Mouse (Mus musculus): ENCODE measurements around the gene Olfr69. TPM values are rescaled to one million over a fixed set of nuclear protein-coding genes. Genes with fewer than 3 reads are reported as not detected.
"Not testable (repeated sequence)": the region's sequence is repeated elsewhere in the genome, so short reads cannot be mapped to it uniquely, and the experiment has no call there.

The Olfr69 gene
- total and polyA plus RNA-seq, 2 experiments from 2014 or later, result not detected

DNA sequence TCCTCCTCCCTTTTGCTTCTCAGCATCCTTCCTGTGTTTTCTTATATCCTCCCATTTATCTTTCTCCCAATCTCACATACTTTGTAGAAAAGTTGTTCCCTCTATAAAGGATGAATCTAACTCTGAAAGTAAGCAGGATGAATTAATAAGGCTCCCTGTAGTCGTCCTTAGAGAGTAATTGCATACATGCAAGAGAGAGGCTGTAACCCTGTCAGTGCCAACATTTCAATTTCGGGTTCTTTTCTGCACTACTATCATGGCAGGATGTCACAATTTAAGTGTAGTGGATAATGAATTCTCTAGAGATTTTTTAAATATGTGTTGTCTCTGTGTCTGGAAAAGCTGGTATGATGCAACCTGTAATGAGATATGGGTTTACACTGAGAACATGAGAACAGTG, 14.2 kb downstream of the Olfr69 start, which contains the start of gene Olfr630:
TSS of gene Olfr630 (minus strand) at position 101 of the 400 bp plus-strand sequence.
- H3K4me3 ChIP-seq (ENCODE audit: low read depth, low read length), result no peak within 1 kb of the TSS
- H3K36me3 ChIP-seq (ENCODE audit: insufficient read depth, low read length), result no peaks in the 10 kb centered on the region
- H3K27ac ChIP-seq (ENCODE audit: low read depth, low read length), result no peak within 1 kb of the TSS
- H3K27me3 ChIP-seq (ENCODE audit: insufficient read depth, low read length), result no peaks in the 10 kb centered on the region
- no peaks in the 10 kb centered on the region for H3K4me1 ChIP-seq (ENCODE audit: insufficient read depth, low read length)
- WGBS, result 43% methylated on average over 2 of the region's 2 CpGs
- no peak within 1 kb of the TSS for H3K4me2 ChIP-seq (ENCODE audit: low read depth, low read length, poor library complexity, severe bottlenecking)
- no peak for TF ChIP-seq CTCF (IDR thresholded peaks at IDR 0.05)
- ATAC-seq (ENCODE audit: low FRiP score), result no peak
- H3K9me3 ChIP-seq (ENCODE audit: low read length), result no peaks in the 10 kb centered on the region
- no peak for DNase-seq (ENCODE audit: low spot score)
- no peak within 1 kb of the TSS for H3K9ac ChIP-seq (replicated peaks; ENCODE audit: low read length, poor library complexity, severe bottlenecking)

DNA sequence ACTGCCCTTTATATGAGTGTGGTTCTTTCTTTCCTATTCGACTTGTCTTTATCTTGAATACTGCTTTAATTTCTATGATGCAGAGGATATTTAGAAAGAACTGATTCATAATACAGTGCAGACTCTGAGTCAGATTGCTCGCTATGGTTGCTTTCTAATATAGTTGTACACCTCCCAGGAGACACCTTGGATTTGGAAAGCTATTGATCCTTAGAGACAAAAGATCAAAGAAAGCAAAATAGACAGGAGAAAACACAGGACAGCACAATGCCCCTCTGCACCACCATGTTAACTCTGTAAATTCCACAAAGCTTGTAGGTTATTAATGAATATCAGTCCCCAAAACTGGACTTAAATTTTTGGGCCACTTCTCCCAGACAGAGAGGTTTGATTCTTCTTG, 26.6 kb downstream of the Olfr69 start, which contains the start of gene Olfr629:
TSS of gene Olfr629 (minus strand) at position 101 of the 400 bp plus-strand sequence.
- H3K4me1 ChIP-seq (ENCODE audit: insufficient read depth, low read length), result no peaks in the 10 kb centered on the region
- H3K27ac ChIP-seq (ENCODE audit: low read depth, low read length), result no peak within 1 kb of the TSS
- H3K36me3 ChIP-seq (ENCODE audit: insufficient read depth, low read length), result no peaks in the 10 kb centered on the region
- ATAC-seq (ENCODE audit: low FRiP score), result no peak
- no peak within 1 kb of the TSS for H3K4me3 ChIP-seq (ENCODE audit: low read depth, low read length)
- H3K27me3 ChIP-seq (ENCODE audit: insufficient read depth, low read length), result no peaks in the 10 kb centered on the region
- 70% methylated on average over 2 of the region's 2 CpGs for WGBS
- no peak within 1 kb of the TSS for H3K4me2 ChIP-seq (ENCODE audit: low read depth, low read length, poor library complexity, severe bottlenecking)
- no peak within 1 kb of the TSS for H3K9ac ChIP-seq (replicated peaks; ENCODE audit: low read length, poor library complexity, severe bottlenecking)
- no peaks in the 10 kb centered on the region for H3K9me3 ChIP-seq (ENCODE audit: low read length)
- no peak for TF ChIP-seq CTCF (IDR thresholded peaks at IDR 0.05)
- no peak for DNase-seq (ENCODE audit: low spot score)

DNA sequence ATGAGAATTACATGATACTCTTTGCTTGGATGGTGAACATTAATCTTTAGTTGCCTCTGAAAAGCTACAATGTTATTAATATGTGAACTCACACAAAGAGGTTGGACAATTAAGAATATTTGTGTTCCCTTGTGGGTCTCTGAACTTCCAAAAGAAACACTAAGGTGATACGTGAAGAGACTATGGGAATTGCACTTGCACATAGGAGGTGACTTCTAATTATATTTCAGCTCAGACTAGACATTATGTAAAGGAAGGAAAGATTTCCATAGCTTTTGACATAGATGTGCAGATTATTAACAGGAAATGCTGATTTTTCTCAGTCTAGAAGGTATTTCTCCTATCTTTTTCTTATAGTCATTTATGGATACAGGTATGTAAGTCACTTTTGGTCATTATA, 41.3 kb downstream of the Olfr69 start, which contains the start of gene Olfr628:
TSS of gene Olfr628 (plus strand) at position 301 of the 400 bp plus-strand sequence.
- ATAC-seq (ENCODE audit: low FRiP score) (no peak), DNase-seq (ENCODE audit: low spot score) (no peak)
- no peaks in the 10 kb centered on the region for H3K4me1 ChIP-seq (ENCODE audit: insufficient read depth, low read length)
- H3K4me2 ChIP-seq (ENCODE audit: low read depth, low read length, poor library complexity, severe bottlenecking), result no peak within 1 kb of the TSS
- no peaks in the 10 kb centered on the region for H3K9me3 ChIP-seq (ENCODE audit: low read length)
- WGBS, result 87% methylated on average over 1 of the region's 1 CpGs
- H3K4me3 ChIP-seq (ENCODE audit: low read depth, low read length), result no peak within 1 kb of the TSS
- no peak within 1 kb of the TSS for H3K27ac ChIP-seq (ENCODE audit: low read depth, low read length)
- H3K36me3 ChIP-seq (ENCODE audit: insufficient read depth, low read length), result no peaks in the 10 kb centered on the region
- no peaks in the 10 kb centered on the region for H3K27me3 ChIP-seq (ENCODE audit: insufficient read depth, low read length)
- H3K9ac ChIP-seq (replicated peaks; ENCODE audit: low read length, poor library complexity, severe bottlenecking), result no peak within 1 kb of the TSS
- no peak for TF ChIP-seq CTCF (IDR thresholded peaks at IDR 0.05)

DNA sequence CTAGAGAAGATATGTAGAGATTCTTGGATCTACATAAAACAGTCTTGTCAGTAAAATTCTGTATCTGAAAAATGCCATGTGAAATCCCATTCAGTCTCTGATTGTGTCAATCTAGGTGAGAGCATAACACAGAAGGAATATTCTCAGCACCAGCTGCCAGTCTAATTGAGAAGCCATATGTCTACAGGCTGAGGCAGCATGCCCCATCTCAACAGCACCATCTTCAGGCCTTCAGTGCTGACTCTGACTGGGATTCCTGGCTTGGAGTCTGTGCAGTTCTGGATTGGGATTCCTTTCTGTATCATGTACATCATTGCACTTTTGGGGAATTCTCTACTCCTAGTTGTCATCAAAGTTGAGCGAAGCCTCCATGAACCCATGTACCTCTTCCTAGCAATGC, 55.0 kb downstream of the Olfr69 start:
- not testable (repeated sequence) for H3K36me3 ChIP-seq (ENCODE audit: insufficient read depth, low read length); DNase-seq (ENCODE audit: low spot score); H3K9ac ChIP-seq (replicated peaks; ENCODE audit: low read length, poor library complexity, severe bottlenecking); H3K4me2 ChIP-seq (ENCODE audit: low read depth, low read length, poor library complexity, severe bottlenecking); ATAC-seq (ENCODE audit: low FRiP score); H3K27ac ChIP-seq (ENCODE audit: low read depth, low read length); H3K4me1 ChIP-seq (ENCODE audit: insufficient read depth, low read length); H3K9me3 ChIP-seq (ENCODE audit: low read length); H3K27me3 ChIP-seq (ENCODE audit: insufficient read depth, low read length); H3K4me3 ChIP-seq (ENCODE audit: low read depth, low read length)
- WGBS, result 90% methylated on average over 1 of the region's 1 CpGs

Other genes starting within 250 kb of the Olfr69 start
Only the 30 nearest of the 32 such genes appear.
- gene Olfr613, start 223.5 kb downstream of the Olfr69 start, total RNA-seq (2014; rRNA removed), result not detected in 2 replicates
- not detected in 2 replicates for gene Olfr613, start 223.5 kb downstream of the Olfr69 start, polyA plus RNA-seq (2015; fragmentation: Nextera tagmentation; extraction: Ambion mirVana)
- gene Olfr615, start 215.5 kb downstream of the Olfr69 start, total RNA-seq (2014; rRNA removed), result not detected in 2 replicates
- not detected in 2 replicates for gene Olfr615, start 215.5 kb downstream of the Olfr69 start, polyA plus RNA-seq (2015; fragmentation: Nextera tagmentation; extraction: Ambion mirVana)
- gene Olfr616, start 202.5 kb downstream of the Olfr69 start, total RNA-seq (2014; rRNA removed), result not detected in 2 replicates
- gene Olfr616, start 202.5 kb downstream of the Olfr69 start, polyA plus RNA-seq (2015; fragmentation: Nextera tagmentation; extraction: Ambion mirVana), result not detected in 2 replicates
- not detected in 2 replicates for gene Olfr617, start 198.5 kb downstream of the Olfr69 start, total RNA-seq (2014; rRNA removed)
- gene Olfr617, start 198.5 kb downstream of the Olfr69 start, polyA plus RNA-seq (2015; fragmentation: Nextera tagmentation; extraction: Ambion mirVana), result not detected in 2 replicates
- gene Olfr618, start 181.5 kb downstream of the Olfr69 start, total RNA-seq (2014; rRNA removed), result not detected in 2 replicates
- gene Olfr618, start 181.5 kb downstream of the Olfr69 start, polyA plus RNA-seq (2015; fragmentation: Nextera tagmentation; extraction: Ambion mirVana), result not detected in 2 replicates
- gene Olfr619, start 171.0 kb downstream of the Olfr69 start, total RNA-seq (2014; rRNA removed), result not detected in 2 replicates
- gene Olfr619, start 171.0 kb downstream of the Olfr69 start, polyA plus RNA-seq (2015; fragmentation: Nextera tagmentation; extraction: Ambion mirVana), result not detected in 2 replicates
- not detected in 2 replicates for gene Olfr620, start 159.1 kb downstream of the Olfr69 start, total RNA-seq (2014; rRNA removed)
- gene Olfr620, start 159.1 kb downstream of the Olfr69 start, polyA plus RNA-seq (2015; fragmentation: Nextera tagmentation; extraction: Ambion mirVana), result not detected in 2 replicates
- gene Olfr622, start 128.9 kb downstream of the Olfr69 start, total RNA-seq (2014; rRNA removed), result not detected in 2 replicates
- gene Olfr622, start 128.9 kb downstream of the Olfr69 start, polyA plus RNA-seq (2015; fragmentation: Nextera tagmentation; extraction: Ambion mirVana), result not detected in 2 replicates
- gene Olfr623, start 107.9 kb downstream of the Olfr69 start, total RNA-seq (2014; rRNA removed), result not detected in 2 replicates
- not detected in 2 replicates for gene Olfr623, start 107.9 kb downstream of the Olfr69 start, polyA plus RNA-seq (2015; fragmentation: Nextera tagmentation; extraction: Ambion mirVana)
- gene Olfr624, start 100.4 kb downstream of the Olfr69 start, total RNA-seq (2014; rRNA removed), result not detected in 2 replicates
- not detected in 2 replicates for gene Olfr624, start 100.4 kb downstream of the Olfr69 start, polyA plus RNA-seq (2015; fragmentation: Nextera tagmentation; extraction: Ambion mirVana)
- not detected in 2 replicates for gene Olfr625-ps1, start 88.9 kb downstream of the Olfr69 start, total RNA-seq (2014; rRNA removed)
- gene Olfr625-ps1, start 88.9 kb downstream of the Olfr69 start, polyA plus RNA-seq (2015; fragmentation: Nextera tagmentation; extraction: Ambion mirVana), result not detected in 2 replicates
- not detected in 2 replicates for gene Olfr243, start 56.9 kb downstream of the Olfr69 start, total RNA-seq (2014; rRNA removed)
- gene Olfr243, start 56.9 kb downstream of the Olfr69 start, polyA plus RNA-seq (2015; fragmentation: Nextera tagmentation; extraction: Ambion mirVana), result not detected in 2 replicates
- not detected in 2 replicates for gene Olfr628, start 41.2 kb downstream of the Olfr69 start, total RNA-seq (2014; rRNA removed)
- not detected in 2 replicates for gene Olfr628, start 41.2 kb downstream of the Olfr69 start, polyA plus RNA-seq (2015; fragmentation: Nextera tagmentation; extraction: Ambion mirVana)
- not detected in 2 replicates for gene Olfr629, start 26.7 kb downstream of the Olfr69 start, total RNA-seq (2014; rRNA removed)
- gene Olfr629, start 26.7 kb downstream of the Olfr69 start, polyA plus RNA-seq (2015; fragmentation: Nextera tagmentation; extraction: Ambion mirVana), result not detected in 2 replicates
- not detected in 2 replicates for gene Olfr630, start 14.3 kb downstream of the Olfr69 start, total RNA-seq (2014; rRNA removed)
- gene Olfr630, start 14.3 kb downstream of the Olfr69 start, polyA plus RNA-seq (2015; fragmentation: Nextera tagmentation; extraction: Ambion mirVana), result not detected in 2 replicates
- gene Olfr68, start 8.1 kb upstream of the Olfr69 start, total RNA-seq (2014; rRNA removed), result not detected in 2 replicates
- not detected in 2 replicates for gene Olfr68, start 8.1 kb upstream of the Olfr69 start, polyA plus RNA-seq (2015; fragmentation: Nextera tagmentation; extraction: Ambion mirVana)
- not detected in 2 replicates for gene Olfr67, start 20.2 kb upstream of the Olfr69 start, total RNA-seq (2014; rRNA removed)
- not detected in 2 replicates for gene Olfr67, start 20.2 kb upstream of the Olfr69 start, polyA plus RNA-seq (2015; fragmentation: Nextera tagmentation; extraction: Ambion mirVana)
- gene Hbb-bt, start 42.4 kb upstream of the Olfr69 start, total RNA-seq (2014; rRNA removed), result 140 and 223 TPM in 2 replicates
- gene Hbb-bt, start 42.4 kb upstream of the Olfr69 start, polyA plus RNA-seq (2015; fragmentation: Nextera tagmentation; extraction: Ambion mirVana), result 153 and 165 TPM in 2 replicates
- gene Hbb-bs, start 56.5 kb upstream of the Olfr69 start, total RNA-seq (2014; rRNA removed), result 1,016 and 1,022 TPM in 2 replicates
- 709 and 771 TPM in 2 replicates for gene Hbb-bs, start 56.5 kb upstream of the Olfr69 start, polyA plus RNA-seq (2015; fragmentation: Nextera tagmentation; extraction: Ambion mirVana)
- gene Hbb-bh2, start 68.9 kb upstream of the Olfr69 start, total RNA-seq (2014; rRNA removed), result not detected in 2 replicates
- gene Hbb-bh2, start 68.9 kb upstream of the Olfr69 start, polyA plus RNA-seq (2015; fragmentation: Nextera tagmentation; extraction: Ambion mirVana), result not detected in 2 replicates
- not detected in 2 replicates for gene Hbb-bh1, start 71.6 kb upstream of the Olfr69 start, total RNA-seq (2014; rRNA removed)
- not detected in 2 replicates for gene Hbb-bh1, start 71.6 kb upstream of the Olfr69 start, polyA plus RNA-seq (2015; fragmentation: Nextera tagmentation; extraction: Ambion mirVana)
- gene Hbb-y, start 81.6 kb upstream of the Olfr69 start, total RNA-seq (2014; rRNA removed), result 1.0 TPM in 1 of 2 replicates, not detected in the other
- gene Hbb-y, start 81.6 kb upstream of the Olfr69 start, polyA plus RNA-seq (2015; fragmentation: Nextera tagmentation; extraction: Ambion mirVana), result 1.1 TPM in 1 of 2 replicates, not detected in the other
- gene Olfr66, start 114.7 kb upstream of the Olfr69 start, total RNA-seq (2014; rRNA removed), result not detected in 2 replicates
- not detected in 2 replicates for gene Olfr66, start 114.7 kb upstream of the Olfr69 start, polyA plus RNA-seq (2015; fragmentation: Nextera tagmentation; extraction: Ambion mirVana)
- gene Olfr64, start 122.9 kb upstream of the Olfr69 start, total RNA-seq (2014; rRNA removed), result 0.05 TPM in 1 of 2 replicates, not detected in the other
- not detected in 2 replicates for gene Olfr64, start 122.9 kb upstream of the Olfr69 start, polyA plus RNA-seq (2015; fragmentation: Nextera tagmentation; extraction: Ambion mirVana)
- gene Olfr65, start 131.9 kb upstream of the Olfr69 start, total RNA-seq (2014; rRNA removed), result not detected in 2 replicates
- not detected in 2 replicates for gene Olfr65, start 131.9 kb upstream of the Olfr69 start, polyA plus RNA-seq (2015; fragmentation: Nextera tagmentation; extraction: Ambion mirVana)
- not detected in 2 replicates for gene Olfr631, start 157.2 kb upstream of the Olfr69 start, total RNA-seq (2014; rRNA removed)
- not detected in 2 replicates for gene Olfr631, start 157.2 kb upstream of the Olfr69 start, polyA plus RNA-seq (2015; fragmentation: Nextera tagmentation; extraction: Ambion mirVana)
- gene Olfr632, start 162.8 kb upstream of the Olfr69 start, total RNA-seq (2014; rRNA removed), result not detected in 2 replicates
- not detected in 2 replicates for gene Olfr632, start 162.8 kb upstream of the Olfr69 start, polyA plus RNA-seq (2015; fragmentation: Nextera tagmentation; extraction: Ambion mirVana)
- gene Olfr633, start 172.8 kb upstream of the Olfr69 start, total RNA-seq (2014; rRNA removed), result not detected in 2 replicates
- not detected in 2 replicates for gene Olfr633, start 172.8 kb upstream of the Olfr69 start, polyA plus RNA-seq (2015; fragmentation: Nextera tagmentation; extraction: Ambion mirVana)
- gene Olfr635, start 199.6 kb upstream of the Olfr69 start, total RNA-seq (2014; rRNA removed), result not detected in 2 replicates
- 0.01 TPM in 1 of 2 replicates, not detected in the other for gene Olfr635, start 199.6 kb upstream of the Olfr69 start, polyA plus RNA-seq (2015; fragmentation: Nextera tagmentation; extraction: Ambion mirVana)
- gene Olfr638, start 227.2 kb upstream of the Olfr69 start, total RNA-seq (2014; rRNA removed), result not detected in 2 replicates
- gene Olfr638, start 227.2 kb upstream of the Olfr69 start, polyA plus RNA-seq (2015; fragmentation: Nextera tagmentation; extraction: Ambion mirVana), result not detected in 2 replicates

Measured in midbrain, postnatal 0 days (tissue).